Mouse (Mus musculus) gastrocnemius, adult 18-20 months (tissue): Measurements from ENCODE around the gene Card9. TPM values are rescaled to one million over a fixed set of nuclear protein-coding genes. Genes with fewer than 3 reads are reported as not detected.

ENCODE experiments used
- DNase-seq: peaks from one replicate; pipeline ENCODE4 v3.0.0; 2021; ENCODE audit warnings: low spot score
- total RNA-seq, 2 experiments: library from RNA; stranded (reverse); gene quantifications; 2 replicates each; pipeline ENCODE4 v1.2.3; 2021

The Card9 gene
- total RNA-seq, 2 experiments from 2014 or later = 0.47 to 0.82 TPM

DNA sequence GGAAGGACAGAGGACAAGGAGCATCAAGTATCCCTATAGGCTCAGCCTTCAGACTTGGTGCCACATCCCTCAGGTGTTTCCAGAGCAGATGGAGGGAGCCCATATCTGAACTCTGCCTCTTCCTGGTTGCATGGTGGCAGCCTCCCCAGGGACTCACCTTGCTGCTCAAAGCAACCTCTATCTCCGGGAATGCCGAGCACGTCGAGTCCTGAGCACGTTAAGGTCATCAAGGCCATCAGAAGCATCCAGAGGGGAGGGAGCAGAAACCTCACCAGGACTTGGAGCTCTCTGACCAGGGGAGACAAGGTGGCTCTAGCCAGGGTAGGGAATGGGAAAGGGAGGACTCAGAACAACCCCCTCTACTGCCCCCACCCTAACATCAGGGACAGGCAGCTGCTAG lies 2.8 kb upstream of the Card9 start:
- no peak for DNase-seq

DNA sequence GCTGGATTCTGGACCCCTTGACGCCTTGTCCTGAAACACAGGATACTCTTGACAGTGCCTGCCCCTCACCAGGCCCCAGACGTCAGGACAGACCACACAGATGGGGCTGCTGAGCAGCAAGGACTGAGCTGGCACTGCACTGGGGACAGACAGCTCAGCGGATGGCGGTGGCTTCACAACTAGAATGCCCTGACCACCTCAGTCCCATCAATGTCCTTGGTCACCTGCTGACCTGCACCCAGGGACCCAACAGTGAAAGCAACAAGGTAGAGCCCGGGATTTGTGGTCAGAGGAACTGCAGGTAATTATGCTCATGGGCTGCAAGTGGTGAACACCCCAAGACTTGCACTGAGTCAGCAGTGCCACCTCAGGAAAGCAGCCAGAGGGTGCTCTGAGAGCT lies 2.3 kb upstream of the Card9 start:
- DNase-seq = no peak

DNA sequence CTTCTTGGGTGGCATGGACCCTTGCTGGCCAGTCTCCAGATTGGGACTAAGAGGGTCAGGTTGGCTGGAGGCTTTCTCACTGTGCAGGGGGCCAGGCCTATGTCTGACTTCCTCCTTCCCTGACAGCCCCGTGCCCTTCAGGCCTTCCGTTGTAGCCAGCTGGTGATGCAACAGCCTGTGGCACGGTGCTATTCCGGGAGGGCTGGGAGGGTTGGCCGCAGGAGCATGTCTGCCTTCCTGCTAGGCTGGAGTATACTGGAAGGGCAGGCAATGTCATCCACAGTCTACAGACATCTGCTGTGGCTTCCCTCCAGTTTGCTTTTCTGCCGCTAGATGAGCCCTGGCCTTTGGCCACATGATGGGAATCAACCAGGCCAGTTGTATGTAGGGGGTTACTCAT lies 735 bp downstream of the Card9 start:
- DNase-seq = peak; percentile 46

DNA sequence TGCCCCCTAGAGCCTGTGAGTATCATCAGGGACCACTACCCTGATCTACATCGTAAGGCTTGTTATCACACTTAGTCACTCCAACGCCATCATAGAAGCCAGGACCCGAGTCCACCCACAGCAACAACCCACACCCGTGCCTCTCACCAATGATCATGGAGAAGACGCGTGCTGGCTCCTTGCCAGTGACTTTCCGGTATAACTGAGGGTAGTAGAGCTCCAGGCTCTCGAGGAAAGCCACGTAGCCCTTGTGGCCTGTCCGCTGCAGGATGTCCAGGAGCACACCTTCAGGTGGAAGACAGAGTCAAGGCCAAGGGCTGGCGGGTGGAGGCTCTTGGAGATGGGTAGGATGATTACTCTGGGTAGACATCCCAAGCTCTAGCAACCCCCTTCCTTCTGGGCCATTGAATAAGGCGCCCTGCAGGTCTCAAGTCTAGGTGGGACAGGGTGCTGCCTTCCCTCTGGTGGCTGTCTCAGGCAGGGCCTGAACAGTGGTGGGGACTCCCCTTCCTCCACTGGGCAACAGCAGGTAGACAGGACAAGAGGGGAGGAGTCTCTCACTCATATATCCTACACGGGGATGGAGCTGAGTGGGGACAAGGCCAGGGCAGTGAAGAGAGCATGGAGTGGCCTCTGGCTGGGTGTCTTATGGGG lies 1.9 kb downstream of the Card9 start:
- DNase-seq = no peak

DNA sequence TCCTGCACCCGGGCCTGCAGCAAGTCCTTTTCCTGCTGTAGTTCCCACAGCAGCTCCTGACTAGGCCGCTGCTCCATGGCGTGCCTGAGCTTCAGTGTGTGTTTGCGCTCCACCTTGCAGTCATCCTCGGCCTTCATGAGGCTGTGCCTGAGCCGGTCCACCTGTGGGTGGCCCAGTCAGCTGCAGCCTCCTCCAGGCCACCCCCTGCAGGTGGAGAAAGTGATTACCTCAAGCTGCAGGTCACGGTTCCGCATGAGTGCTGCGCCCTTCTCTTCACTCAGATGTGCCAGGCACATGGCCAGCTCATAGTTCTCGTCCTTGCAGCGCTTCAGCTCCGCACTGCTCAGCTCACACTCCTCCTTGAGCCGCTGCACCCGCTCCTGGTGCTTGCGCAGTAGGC lies 3.2 kb downstream of the Card9 start:
- DNase-seq = no peak

DNA sequence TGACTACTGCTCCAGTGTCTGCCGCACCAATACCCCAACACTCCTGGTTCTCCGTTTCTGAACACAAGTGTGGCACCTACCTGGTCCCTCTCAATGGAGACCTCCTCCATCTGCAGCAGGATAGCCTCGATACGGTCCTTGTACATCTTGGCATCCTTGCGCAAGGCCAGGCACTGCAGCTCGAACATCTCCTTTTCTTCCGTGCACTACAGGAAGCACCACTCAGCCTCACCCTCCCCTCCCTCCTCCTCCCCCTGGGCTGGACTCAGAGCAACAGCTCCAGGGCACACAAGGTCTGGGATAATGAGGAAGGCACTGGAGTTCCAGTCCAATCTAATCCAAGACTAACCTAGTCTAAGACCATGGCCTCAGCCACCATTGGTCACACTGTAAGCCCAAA lies 4.0 kb downstream of the Card9 start:
- DNase-seq = no peak

DNA sequence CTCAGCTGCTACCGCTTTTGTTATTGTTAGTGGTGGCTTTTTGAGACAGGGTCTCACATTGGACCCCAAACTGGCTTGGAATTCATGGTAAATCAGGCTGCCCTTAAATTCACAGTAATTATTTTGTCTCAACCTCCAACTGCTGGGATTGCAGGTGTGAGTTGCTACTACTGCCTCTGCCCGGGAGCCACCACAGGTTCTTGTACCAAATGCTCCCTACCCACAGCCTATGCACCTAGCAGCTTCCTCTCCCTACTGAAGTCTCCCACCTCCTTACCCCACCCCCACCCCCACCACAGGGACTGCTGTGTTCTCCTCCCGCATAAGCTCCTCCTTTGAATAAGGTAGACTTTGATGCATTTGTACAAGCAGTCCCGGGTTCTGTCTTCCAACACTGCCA lies 4.5 kb downstream of the Card9 start:
- no peak for DNase-seq

DNA sequence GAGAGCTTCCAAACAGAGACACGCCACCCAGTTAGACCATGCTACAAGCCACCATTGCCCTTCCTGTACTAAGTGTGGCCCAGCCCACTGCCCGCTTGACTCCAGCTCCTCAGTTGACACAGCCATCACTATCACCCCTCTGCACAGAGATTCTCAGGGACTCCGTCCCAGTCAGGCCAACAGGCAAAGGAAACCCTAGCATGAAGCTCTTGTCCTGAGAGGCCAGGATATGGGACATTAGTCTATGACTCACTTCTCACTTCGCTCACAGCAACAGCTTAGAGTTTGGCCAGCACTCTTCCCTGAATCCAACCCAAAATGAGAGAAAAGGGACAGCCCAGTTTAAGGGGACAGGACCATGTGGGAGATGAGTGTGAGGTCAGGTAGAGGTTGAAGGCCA lies 6.3 kb downstream of the Card9 start:
- DNase-seq = no peak

DNA sequence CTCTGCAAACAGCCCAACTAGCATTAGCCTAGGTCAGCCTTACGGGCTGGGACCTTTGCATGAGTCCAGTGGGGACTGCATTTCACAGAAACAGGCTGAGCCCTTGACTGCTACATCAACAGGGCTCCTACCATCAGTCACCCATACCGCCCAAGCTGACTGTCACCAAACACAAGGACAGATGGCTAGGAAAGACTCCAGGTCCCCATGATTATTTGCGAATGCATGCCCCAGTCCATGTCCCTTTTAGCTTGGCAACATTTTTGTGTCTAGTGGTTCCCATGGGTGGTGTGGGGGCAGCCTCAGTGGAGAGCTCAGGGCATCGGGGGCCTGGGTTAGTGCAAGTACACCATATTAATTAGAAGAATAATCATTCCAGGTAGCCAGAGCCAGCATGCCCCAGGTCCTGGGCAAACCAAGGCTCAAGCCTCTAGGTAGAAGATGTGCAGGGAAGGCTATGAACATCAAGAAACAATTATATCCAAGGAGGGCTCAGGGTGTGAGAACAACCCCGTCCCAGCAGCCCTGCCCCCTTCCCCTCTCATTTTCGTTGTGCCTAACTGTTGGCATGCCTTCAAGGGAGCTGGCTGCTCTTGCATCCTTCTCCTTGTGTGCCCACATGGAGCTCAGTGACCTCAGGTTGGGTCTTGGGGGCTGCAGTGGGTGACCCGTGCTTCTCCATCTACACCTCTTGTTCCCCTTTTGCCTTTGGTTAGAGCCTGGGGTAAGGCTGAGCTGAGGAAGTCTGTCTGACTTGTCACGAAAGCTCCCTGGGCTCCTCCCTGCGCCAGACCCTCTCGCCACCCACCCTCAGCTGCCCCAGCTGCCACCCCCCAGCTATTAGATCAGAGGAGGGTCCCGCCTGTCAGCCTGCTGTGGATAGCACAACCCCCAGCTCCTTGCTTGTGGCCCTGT lies 7.4 kb downstream of the Card9 start:
- no peak for DNase-seq

DNA sequence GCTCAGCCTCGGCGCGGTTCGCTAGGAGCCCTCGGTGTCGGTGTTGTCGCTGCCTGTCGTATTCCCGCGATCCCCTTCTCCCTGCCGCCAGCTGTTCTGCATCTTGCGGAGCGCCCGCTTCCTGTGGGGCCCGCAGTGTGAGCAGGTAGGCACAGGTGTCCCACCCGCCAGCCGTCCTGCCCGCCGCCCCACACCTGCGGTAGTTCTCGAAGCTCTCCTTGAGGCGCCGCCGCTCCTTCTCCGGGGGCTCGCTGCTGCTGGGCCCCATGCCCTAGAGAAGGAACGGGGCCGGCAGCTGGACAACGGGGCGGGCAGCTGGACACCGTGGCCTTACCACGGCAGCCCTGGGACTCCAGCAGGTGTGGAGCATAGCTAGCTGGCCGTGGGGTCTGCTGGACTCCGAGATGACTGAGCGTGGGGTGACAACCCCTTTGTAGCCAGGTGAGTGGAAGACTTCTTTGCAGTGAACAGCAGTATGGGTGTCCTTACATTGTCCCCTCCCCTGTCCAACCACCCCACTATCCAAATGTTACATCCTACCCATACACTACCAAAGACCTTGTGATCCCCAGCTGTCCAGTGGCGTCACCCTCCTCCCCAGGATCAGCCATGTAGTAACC lies 8.3 kb downstream of the Card9 start:
- no peak for DNase-seq

DNA sequence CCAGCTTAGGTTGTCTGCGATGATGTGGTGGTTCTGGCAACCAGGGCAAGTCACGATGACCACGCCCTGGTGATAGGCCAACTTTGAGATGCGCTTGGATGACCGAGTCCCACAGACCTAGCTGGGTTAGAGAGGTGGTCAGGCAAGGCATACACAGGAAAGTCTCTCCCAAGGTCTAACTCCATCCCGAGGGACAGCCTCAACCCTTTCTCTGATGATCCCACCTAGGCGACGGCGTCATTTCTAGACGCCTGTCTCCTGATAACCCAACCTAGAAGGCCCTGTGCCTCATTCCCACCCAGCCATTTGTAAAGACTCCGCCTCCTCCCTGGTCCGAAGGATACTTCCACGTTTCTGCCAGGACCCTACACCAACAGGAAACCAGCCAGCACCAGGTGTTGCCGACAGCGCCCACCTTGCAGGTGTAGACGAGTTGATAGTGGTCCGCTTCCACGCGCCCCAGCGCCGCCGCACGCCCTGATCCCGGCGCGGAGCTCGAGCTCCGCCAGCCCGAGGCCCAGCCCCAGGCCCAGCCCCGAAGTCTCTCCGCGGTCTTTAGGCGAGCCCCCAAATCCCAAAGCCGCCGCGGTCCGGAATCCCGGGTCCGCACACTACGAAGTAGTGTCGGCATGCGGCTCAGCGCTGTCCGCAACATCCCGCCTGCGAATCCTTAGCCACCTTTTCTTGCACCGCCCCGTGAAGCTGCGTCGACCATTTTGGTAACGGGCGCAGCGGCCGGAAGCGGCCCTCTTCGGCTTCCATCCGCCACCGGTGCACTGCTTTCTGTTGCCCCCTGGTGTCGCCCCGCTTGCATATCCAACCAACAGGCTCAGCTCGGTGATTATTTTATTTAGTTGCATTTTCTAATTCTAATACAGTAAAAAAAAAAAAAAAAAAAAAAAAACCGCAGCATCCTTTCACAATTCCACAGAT lies 9.1 kb downstream of the Card9 start, which contains the start of gene Dnlz:
TSS of gene Dnlz (minus strand) at position 753 of the 933 bp plus-strand sequence.
- DNase-seq = peak; percentile 94

DNA sequence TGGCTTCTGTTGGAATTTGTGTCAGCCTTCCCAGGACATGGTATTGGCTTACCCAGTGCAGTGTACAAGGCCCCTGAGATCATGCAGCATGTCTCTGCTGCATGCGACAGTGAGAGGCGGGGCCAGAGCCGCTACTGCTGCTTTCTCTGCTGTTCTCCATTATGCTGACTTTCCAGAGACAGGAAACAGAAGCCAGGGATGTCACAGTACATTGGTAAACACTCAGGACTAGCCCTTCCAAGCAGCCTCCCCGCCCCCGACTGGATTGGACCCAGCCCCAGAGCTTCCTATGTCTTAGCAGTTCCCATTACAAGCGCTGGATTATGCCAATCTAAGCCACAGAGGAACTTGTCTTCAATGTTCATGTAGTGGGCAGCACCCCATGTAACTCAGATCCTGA lies 12.5 kb downstream of the Card9 start:
- no peak for DNase-seq

DNA sequence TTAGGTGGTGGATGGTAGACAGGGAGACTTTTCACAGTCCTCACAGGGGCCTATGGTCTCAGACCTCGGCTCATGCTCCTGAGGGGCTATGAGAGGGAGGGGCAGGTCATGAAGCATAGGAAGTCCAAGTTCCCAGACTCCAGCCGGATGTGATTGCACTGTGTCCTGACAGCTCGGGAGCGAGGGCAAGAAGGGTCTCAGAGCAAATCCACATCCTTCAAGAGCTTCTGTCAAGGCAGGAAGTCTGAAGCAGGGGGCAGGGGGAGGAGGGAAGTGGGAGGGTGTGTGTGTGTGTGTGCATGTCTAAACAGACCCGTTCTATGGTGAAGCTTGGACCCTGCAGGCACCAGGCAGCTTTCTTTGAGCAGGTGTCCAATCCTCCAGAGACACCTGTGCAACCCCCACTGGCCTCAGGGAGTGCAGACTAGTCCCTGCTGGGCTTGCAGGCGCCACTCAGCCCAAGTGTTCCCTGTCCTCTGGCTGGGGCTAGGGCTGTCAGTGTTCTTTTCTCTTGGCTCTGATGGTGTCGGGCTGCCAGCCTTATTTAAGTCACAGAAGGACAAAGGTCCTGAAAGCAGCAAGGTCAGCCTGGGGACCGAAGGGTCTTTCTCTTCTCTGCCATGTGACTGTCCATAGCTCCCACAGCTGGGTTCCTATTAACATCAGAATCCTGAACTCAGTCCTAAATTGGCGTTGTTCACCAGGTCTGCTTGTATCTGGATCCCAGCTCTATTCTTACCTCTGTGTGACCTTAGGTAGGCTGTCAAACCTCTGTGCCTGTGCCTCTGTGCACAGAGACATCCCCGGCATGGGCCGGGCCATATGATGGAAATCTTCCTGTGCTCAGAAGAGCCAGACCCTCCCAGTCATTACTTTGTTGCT lies 17.9 kb downstream of the Card9 start:
- no peak for DNase-seq

DNA sequence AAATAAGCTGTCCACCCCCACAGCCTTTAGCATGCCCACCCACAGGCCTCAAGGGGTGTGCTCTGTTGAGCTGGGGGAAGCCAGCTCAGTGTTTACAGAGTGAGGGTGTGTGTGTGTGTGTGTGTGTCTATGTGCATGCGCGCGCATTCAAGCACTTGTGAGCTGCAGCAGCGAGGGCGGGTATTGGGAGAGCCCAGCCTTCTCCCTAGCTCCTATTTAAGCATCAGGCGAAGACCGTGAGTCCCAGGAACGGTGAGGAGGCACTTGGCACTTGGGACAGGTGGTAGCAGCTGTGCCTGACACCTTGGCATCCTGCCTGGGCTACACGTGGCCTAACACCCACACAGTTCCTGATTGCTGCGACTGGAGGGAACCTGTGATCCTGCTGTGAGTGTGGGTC lies 18.7 kb downstream of the Card9 start:
- DNase-seq = peak; percentile 54

DNA sequence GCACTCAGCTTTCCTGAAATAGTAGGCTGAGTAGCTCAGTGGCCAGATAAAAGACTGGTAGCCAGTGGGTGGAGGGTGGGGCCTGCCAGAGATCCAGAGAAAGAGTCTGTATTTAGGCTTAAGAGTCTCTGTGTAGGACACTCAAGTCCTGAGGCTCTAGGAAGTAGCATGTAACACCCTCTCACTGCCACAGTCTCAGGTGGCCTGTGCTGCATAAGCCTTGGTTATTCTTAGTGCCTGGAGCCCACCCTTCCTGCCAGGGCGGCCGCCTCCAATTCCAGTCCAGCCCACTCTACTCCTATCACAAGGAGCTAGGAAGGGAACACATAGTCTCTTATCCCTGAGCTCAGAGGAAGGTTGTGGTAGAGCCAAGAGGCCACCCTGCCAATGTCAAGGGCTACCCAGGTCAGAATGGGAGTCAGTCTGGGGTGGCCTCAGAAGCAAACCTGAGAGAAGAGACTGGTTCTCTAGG lies 19.2 kb downstream of the Card9 start:
- no peak for DNase-seq

DNA sequence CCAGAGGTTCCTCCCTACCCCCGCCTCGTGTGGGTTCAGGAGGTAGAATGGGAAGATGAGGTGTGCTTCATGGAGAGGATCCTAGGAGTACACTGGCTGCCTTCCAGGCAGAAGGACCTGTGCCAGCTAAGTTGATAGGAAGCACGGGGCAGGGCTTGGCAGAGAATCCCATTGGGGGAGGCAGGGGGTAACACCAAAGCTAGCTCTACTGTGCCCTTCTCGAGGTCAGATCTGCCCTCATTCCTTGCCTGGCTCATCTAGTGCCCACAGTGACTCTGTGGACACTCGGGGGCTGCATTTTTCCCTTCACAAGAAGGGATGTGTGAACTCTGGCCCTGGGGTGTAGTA lies 21.5 kb downstream of the Card9 start:
- no peak for DNase-seq

DNA sequence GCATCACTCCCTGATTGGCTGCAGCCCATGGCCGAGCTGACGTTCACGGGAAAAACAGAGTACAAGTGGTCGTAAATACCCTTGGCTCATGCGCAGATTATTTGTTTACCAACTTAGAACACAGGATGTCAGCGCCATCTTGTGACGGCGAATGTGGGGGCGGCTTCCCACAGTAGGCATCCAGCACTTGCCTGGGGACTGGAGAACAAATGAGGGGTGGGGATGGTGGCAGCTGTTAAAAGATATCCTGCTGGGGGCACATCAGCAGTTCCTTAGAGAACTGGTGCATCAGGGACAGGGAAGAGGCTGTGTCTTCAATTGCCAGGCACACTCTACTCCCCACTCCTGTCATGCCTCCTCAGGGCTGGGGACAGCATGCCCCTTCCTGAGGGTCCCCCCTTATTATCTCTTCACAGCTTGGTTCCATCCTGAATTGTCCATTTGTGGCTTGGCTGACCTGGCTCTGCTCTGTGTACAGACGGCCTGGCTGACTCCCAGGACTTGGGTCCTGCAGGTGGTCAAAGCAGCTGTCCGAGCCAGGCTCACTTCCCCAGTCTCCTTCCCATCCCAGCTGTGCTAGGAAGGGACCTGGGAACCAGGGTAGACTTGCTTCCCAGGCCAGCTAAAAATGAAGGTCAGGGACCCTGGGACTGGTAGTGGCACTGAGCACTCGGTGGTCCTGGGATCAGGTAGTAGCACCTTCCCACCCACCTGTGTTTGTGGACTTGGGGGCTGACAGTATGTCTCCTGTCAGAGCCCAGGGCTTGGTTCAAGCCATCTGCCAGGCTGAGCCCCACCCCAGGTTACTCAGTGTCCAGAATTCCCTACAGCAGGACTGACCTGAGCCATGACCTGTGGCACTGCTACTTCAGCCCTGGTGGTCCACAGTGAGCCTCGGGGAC lies 22.2 kb downstream of the Card9 start:
- DNase-seq = no peak

DNA sequence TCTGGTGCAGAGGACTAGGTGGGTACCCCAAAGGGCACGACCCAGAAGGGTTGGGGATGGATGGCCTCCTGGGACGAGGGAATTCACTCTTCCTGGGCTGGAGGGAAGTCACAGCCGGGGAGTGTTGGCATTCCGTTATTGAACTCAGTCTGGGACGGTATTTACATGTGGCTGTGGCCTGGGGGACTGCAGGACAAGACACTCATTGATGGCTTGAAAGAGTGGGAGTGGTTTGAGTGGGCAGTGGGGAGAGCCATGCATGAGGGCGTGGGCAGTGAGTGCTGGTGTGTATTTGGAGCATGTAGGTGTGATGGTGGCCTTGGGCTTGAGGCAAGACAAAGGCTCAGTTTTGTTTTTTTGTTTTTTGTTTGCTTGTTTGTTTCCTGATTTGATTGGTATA lies 30.0 kb downstream of the Card9 start:
- no peak for DNase-seq

DNA sequence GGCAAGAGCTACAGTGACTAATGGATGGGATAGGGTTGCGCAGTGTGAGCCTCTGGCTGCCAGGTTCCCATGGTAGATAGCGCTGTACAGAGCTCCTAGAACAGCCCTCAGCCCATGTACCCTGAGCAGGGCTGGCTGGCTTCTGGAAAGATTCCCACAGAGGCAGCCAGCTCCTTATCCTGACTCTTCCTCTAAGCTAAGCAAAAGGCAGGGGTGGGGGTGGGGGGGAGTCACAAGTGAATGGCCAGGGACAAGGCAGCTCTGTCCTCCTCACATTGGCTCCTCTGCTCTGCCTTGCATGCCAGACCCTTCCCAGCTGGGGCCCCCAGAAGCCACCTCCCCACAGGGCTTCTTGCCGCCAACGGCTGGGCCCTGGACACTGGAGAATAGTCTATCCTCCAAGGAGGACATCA lies 30.7 kb downstream of the Card9 start:
- no peak for DNase-seq
